Mouse (Mus musculus): ENCODE data around the gene Vav1. TPM values are rescaled to one million over a fixed set of nuclear protein-coding genes. Genes with fewer than 3 reads are reported as not detected.

Vav1 gene
- polyA plus RNA-seq, 1 experiment from 2014 or later: 2.5 TPM

DNA sequence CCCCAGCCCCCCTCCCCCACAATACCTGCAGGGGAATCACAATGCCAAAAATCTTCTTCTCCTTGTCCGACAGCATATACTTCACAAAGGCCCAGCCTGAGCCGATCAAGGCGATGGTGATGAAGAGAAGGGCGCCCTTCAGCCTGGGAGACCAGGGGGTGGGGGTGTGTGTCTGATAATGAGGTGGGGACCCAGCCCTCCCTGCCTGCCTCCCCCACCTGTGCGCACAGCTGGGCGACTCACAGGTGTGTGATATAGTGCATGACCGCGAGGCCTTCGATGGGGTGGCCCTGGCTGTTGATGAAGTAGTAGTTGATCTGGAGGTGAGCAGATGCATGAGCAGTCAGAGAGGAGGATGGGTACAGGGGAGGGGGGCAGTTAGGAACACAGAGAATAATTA lies 41.7 kb upstream of the Vav1 start:
- 93% methylated on average over 9 of the region's 9 CpGs for WGBS
- DNase-seq (ENCODE audit: low spot score): no peak
- Histone ChIP-seq H3K27me3 (ENCODE audit: control insufficient read depth, insufficient read depth, low read length) (no peaks in the 10 kb centered on the region), H3K4me3 (ENCODE audit: low read depth, low read length) (no peak overlapping the region), H3K4me1 (replicated peaks; ENCODE audit: control insufficient read depth, insufficient read depth, low read length) (no peaks in the 10 kb centered on the region), H3K4me2 (replicated peaks; ENCODE audit: low read depth, low read length) (no peak overlapping the region), H3K27ac (ENCODE audit: low read depth, low read length) (no peak overlapping the region), H3K9me3 (ENCODE audit: control insufficient read depth, low read length) (no peaks in the 10 kb centered on the region), H3K36me3 (ENCODE audit: control insufficient read depth, insufficient read depth, low read length) (no peaks in the 10 kb centered on the region; the same call in 1 of the 2 replicates), H3K9ac (ENCODE audit: low read depth, low read length) (no peak overlapping the region)
- no peak for ATAC-seq (ENCODE audit: low FRiP score)

DNA sequence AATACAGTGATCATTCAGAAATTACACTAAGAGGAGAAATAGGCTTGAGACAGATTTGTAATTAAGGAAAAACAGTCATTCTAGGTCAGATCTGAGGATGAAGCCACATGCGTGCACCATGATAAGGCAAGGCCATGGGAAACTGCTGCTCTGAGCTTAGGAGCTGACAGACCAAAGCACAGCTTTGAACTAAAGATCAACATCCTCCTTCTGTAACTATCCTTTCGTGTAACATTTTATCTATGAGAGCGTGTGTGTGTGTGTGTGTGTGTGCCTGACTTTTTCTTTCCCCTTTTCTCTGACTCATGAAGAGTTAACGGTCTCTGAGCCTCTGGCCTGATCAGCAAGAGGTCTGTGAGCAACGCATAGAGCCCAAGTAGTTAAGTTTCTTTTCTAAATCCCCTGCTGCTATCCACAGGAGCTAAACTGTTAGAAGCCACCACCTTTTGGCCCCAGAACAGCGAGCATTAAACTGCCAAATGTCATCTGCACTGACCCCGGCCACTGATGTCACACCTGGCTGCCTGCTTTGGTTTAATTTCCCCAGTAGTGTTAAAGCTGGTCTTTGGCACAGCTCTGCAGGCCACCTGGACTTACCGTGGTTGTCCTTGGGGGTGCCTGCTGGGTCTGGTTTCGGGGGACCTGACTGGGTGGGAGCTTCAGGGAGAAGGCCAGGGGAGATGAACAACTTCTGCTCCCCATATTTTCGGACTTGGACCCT lies 35.1 kb upstream of the Vav1 start:
- Histone ChIP-seq H3K36me3 (ENCODE audit: control insufficient read depth, insufficient read depth, low read length) (no peaks in the 10 kb centered on the region; the same call in 1 of the 2 replicates), H3K4me2 (replicated peaks; ENCODE audit: low read depth, low read length) (no peak overlapping the region), H3K9ac (ENCODE audit: low read depth, low read length) (no peak overlapping the region), H3K27ac (ENCODE audit: low read depth, low read length) (no peak overlapping the region), H3K9me3 (ENCODE audit: control insufficient read depth, low read length) (no peaks in the 10 kb centered on the region), H3K4me3 (ENCODE audit: low read depth, low read length) (no peak overlapping the region), H3K4me1 (replicated peaks; ENCODE audit: control insufficient read depth, insufficient read depth, low read length) (peaks cover 7% of the 10 kb centered on the region), H3K27me3 (ENCODE audit: control insufficient read depth, insufficient read depth, low read length) (no peaks in the 10 kb centered on the region)
- no peak for ATAC-seq (ENCODE audit: low FRiP score)
- WGBS: 75% methylated on average over 10 of the region's 10 CpGs
- DNase-seq (ENCODE audit: low spot score): no peak

DNA sequence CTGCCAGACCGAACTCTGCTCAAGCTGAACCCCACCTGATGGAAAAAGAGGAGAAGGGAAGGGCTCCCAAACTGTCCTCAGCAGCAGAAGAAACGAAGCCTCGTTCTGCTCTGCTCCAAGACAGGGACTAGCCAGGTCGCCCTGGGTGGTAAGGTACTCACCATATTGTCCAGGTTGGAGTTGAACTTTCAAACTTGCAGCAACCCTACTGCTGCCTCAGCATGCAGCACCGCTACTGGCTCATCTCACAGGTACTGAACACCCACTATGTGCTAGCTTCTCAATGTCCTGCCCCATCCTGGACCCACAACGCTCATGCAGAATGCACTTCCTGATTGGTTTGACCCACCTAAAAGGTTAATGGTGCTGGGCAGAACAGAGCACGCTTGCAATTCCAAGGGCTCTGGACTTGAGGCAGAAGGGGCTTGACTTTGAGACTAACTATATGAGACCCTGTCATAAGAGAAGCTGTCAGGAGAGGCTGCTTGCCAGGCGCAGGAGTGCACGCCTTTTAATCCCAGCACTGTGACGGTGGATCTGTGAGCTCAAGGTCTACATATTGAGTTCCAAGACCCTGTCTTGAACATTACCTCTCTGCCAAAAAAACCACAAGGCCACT lies 33.5 kb upstream of the Vav1 start:
- H3K9ac ChIP-seq (ENCODE audit: low read depth, low read length): no peak overlapping the region
- H3K4me2 ChIP-seq (replicated peaks; ENCODE audit: low read depth, low read length): no peak overlapping the region
- no peak for ATAC-seq (ENCODE audit: low FRiP score)
- DNase-seq (ENCODE audit: low spot score): no peak
- H3K4me1 ChIP-seq (replicated peaks; ENCODE audit: control insufficient read depth, insufficient read depth, low read length): peaks cover 12% of the 10 kb centered on the region
- H3K9me3 ChIP-seq (ENCODE audit: control insufficient read depth, low read length): no peaks in the 10 kb centered on the region
- 93% methylated on average over 10 of the region's 10 CpGs for WGBS
- no peaks in the 10 kb centered on the region for H3K27me3 ChIP-seq (ENCODE audit: control insufficient read depth, insufficient read depth, low read length)
- no peak overlapping the region for H3K27ac ChIP-seq (ENCODE audit: low read depth, low read length)
- H3K36me3 ChIP-seq (ENCODE audit: control insufficient read depth, insufficient read depth, low read length): no peaks in the 10 kb centered on the region; the same call in 1 of the 2 replicates
- H3K4me3 ChIP-seq (ENCODE audit: low read depth, low read length): no peak overlapping the region

DNA sequence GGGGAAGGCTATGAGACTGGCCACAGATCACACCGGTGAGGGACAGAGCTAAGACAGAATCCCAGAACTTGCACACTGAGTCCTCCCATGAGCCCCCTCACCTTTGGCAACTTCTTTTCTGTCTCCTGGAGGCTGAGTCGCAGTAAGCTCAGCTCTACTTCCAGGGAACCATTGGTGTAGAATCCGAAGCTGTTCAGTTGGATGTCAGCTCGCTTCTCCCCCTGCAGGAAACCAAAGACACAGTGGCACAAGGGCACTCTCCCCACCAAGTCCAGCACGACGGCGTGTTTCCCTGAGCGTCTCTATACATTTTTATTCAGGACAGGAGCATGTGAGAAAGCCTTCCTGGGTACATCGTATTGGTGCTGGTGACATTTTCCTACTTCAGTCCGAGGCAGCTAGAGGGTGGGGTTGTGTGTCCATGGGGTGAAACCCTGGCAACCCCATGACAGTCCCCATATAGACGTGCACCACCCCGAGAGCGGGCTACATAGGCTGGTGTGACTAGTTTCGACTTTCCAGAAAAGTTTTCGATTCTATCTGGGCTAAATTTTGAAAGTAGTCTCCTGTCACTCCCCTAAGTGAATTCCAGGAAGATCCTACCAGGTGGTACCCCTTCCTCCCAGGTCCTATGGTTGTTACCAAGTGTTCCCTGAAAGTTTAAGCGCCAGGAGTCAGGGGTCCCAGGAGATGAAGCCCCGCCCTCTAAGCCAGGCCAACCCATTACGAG lies 32.1 kb upstream of the Vav1 start:
- peak overlapping the region; percentile 58 for H3K4me2 ChIP-seq (replicated peaks; ENCODE audit: low read depth, low read length)
- DNase-seq (ENCODE audit: low spot score) (no peak), ATAC-seq (ENCODE audit: low FRiP score) (peak; percentile 1)
- H3K9ac ChIP-seq (ENCODE audit: low read depth, low read length): peak overlapping the region; percentile 86
- no peaks in the 10 kb centered on the region for H3K9me3 ChIP-seq (ENCODE audit: control insufficient read depth, low read length)
- 6% methylated on average over 18 of the region's 18 CpGs for WGBS
- H3K36me3 ChIP-seq (ENCODE audit: control insufficient read depth, insufficient read depth, low read length): no peaks in the 10 kb centered on the region; the same call in 1 of the 2 replicates
- no peaks in the 10 kb centered on the region for H3K27me3 ChIP-seq (ENCODE audit: control insufficient read depth, insufficient read depth, low read length)
- peak overlapping the region; percentile 92 for H3K27ac ChIP-seq (ENCODE audit: low read depth, low read length)
- peak overlapping the region; percentile 61 for H3K4me3 ChIP-seq (ENCODE audit: low read depth, low read length)
- H3K4me1 ChIP-seq (replicated peaks; ENCODE audit: control insufficient read depth, insufficient read depth, low read length): peaks cover 12% of the 10 kb centered on the region

DNA sequence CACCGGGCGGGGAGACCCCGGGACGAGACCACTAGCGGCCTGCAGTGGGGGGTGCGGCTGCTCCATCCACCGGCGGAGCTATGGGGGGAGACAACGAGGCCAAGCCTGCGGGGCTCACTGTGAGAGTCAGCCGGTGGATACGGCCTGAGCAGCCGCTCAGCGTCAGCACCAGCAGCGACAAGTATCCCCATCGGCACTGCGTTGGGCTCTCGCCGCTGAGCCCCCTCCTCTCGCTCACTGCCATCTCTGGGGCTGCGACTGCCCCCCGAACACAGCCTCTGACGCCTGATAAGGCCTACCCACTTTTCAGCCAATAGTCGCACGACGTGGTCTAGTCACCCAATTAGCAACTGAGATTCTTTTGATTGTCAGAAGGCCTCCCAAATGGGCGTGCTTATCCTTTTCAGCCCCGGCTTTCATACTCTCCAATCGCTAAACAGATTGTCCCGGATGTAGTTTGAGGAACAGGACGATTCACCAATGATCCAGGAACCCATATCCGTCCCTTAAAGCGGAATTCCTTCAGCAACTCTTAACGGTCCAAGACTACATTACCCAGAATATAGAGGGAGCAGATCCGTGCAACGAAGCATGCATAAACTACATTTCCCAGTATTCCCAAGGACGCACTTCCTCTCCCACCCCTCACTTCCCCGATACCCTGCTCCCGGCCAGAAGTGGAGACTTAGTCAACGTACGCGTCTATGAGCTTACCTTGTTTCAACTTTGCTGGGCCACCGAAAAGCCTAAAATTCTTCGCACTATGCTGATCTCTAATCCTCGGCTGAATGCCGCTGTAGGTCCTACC lies 31.3 kb upstream of the Vav1 start:
- WGBS: under 1% methylated on average over 46 of the region's 46 CpGs
- Histone ChIP-seq H3K27me3 (ENCODE audit: control insufficient read depth, insufficient read depth, low read length) (no peaks in the 10 kb centered on the region), H3K9me3 (ENCODE audit: control insufficient read depth, low read length) (no peaks in the 10 kb centered on the region), H3K9ac (ENCODE audit: low read depth, low read length) (peak overlapping the region; percentile 86), H3K4me2 (replicated peaks; ENCODE audit: low read depth, low read length) (peak overlapping the region; percentile 82), H3K4me1 (replicated peaks; ENCODE audit: control insufficient read depth, insufficient read depth, low read length) (peaks cover 12% of the 10 kb centered on the region), H3K4me3 (ENCODE audit: low read depth, low read length) (peak overlapping the region; percentile 61), H3K27ac (ENCODE audit: low read depth, low read length) (peak overlapping the region; percentile 92), H3K36me3 (ENCODE audit: control insufficient read depth, insufficient read depth, low read length) (no peaks in the 10 kb centered on the region)
- DNase-seq (ENCODE audit: low spot score) (peak; percentile 91), ATAC-seq (ENCODE audit: low FRiP score) (peak; percentile 93)

DNA sequence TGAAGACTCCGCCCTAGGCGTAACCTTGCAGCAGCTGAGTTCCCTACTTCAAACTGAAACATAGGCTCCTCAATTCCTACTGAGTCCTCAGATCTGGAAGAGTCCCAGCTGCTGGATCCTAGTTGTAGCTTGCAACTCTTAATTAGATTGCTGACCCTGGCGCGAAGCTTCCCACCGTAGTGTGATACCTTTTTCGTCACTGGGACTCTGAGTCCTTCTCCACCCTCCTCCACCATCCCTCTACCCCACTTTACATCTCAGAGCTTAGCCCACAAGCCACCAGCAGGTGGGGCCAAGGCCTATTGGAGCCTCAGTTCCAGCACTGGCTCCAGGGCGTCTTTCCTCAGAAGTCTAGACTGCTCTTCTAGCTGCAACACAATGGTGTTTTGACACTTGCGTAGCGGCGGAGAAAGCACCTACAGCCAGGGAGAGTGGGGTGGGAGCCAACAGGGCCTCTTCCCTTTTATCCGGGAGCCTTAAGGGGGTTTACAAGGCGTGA lies 30.6 kb upstream of the Vav1 start, which contains the start of gene Gpr108:
TSS of gene Gpr108 (minus strand) at position 246 of the 499 bp plus-strand sequence.
- Histone ChIP-seq H3K27ac (ENCODE audit: low read depth, low read length) (peak within 1 kb of the TSS; percentile 92), H3K4me2 (replicated peaks; ENCODE audit: low read depth, low read length) (peak within 1 kb of the TSS; percentile 82), H3K9ac (ENCODE audit: low read depth, low read length) (peak within 1 kb of the TSS; percentile 86), H3K36me3 (ENCODE audit: control insufficient read depth, insufficient read depth, low read length) (no peaks in the 10 kb centered on the region), H3K4me3 (ENCODE audit: low read depth, low read length) (peak within 1 kb of the TSS; percentile 61), H3K4me1 (replicated peaks; ENCODE audit: control insufficient read depth, insufficient read depth, low read length) (peaks cover 12% of the 10 kb centered on the region), H3K27me3 (ENCODE audit: control insufficient read depth, insufficient read depth, low read length) (no peaks in the 10 kb centered on the region), H3K9me3 (ENCODE audit: control insufficient read depth, low read length) (no peaks in the 10 kb centered on the region)
- DNase-seq (ENCODE audit: low spot score) (peak; percentile 87), ATAC-seq (ENCODE audit: low FRiP score) (peak; percentile 61)
- 0% methylated on average over 12 of the region's 12 CpGs for WGBS

DNA sequence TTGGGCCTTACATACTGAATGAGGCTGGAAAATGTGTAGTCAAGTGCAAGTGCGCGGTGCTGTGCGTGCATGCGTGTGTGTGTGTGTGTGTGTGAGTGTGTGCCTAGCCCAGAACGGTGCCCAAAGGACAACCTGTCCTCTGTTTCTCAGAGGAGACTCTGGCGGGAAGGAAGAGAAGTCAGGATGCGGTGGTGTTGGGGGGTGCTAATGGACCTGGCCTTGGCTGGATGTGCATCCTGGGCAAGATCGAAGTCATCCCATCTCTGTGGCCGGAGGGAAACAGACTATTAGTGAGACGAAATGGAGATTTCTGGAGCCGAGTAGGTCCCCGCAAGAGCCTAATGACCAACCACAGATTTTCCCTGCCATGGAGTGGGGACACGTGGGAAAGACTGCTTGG lies 30.1 kb upstream of the Vav1 start:
- no peak for DNase-seq (ENCODE audit: low spot score)
- Histone ChIP-seq H3K4me1 (replicated peaks; ENCODE audit: control insufficient read depth, insufficient read depth, low read length) (peaks cover 12% of the 10 kb centered on the region), H3K9me3 (ENCODE audit: control insufficient read depth, low read length) (no peaks in the 10 kb centered on the region), H3K4me2 (replicated peaks; ENCODE audit: low read depth, low read length) (peak overlapping the region; percentile 82), H3K36me3 (ENCODE audit: control insufficient read depth, insufficient read depth, low read length) (no peaks in the 10 kb centered on the region), H3K4me3 (ENCODE audit: low read depth, low read length) (peak overlapping the region; percentile 60), H3K27ac (ENCODE audit: low read depth, low read length) (peak overlapping the region; percentile 87), H3K9ac (ENCODE audit: low read depth, low read length) (peak overlapping the region; percentile 32; the same call in 1 of the 2 replicates), H3K27me3 (ENCODE audit: control insufficient read depth, insufficient read depth, low read length) (no peaks in the 10 kb centered on the region)
- no peak for ATAC-seq (ENCODE audit: low FRiP score)
- 11% methylated on average over 13 of the region's 13 CpGs for WGBS
